Mouse (Mus musculus) heart, embryonic 14.5 days (tissue): ENCODE data around the gene Lrfn4. TPM values are rescaled to one million over a fixed set of nuclear protein-coding genes. Genes with fewer than 3 reads are reported as not detected.

Experiments used
- ATAC-seq: fragments of 200-750 bp; cut with Nextera tagmentation; 2 replicates; pipeline ENCODE4 v1.8.0; 2017; ENCODE audit warnings: low read depth, moderate TSS enrichment; ENCODE audit not compliant: insufficient number of reproducible peaks, insufficient read depth, low FRiP score
- H3K27ac ChIP-seq, 2 experiments: fragments of 200-500 bp in 1 of 2; fragments of 300-500 bp in 1 of 2; sonication (generic) in 1 of 2; replicated peaks in 1 of 2; 2 replicates each; pipeline ENCODE4 v1.5.1; 2012 to 2014; ENCODE audit warnings: low read depth in 2 of 2, low read length in 2 of 2, control low read depth in 1 of 2, mild to moderate bottlenecking in 1 of 2, mixed read lengths in 1 of 2; ENCODE audit not compliant: control insufficient read depth in 1 of 2, insufficient read depth in 1 of 2
- H3K27me3 ChIP-seq: fragments of 300-500 bp; sonication (generic); 2 replicates; pipeline ENCODE4 v1.6.1; 2014; ENCODE audit warnings: mild to moderate bottlenecking, low read length, control low read depth; ENCODE audit not compliant: control insufficient read depth, insufficient read depth
- H3K36me3 ChIP-seq: fragments of 300-500 bp; sonication (generic); 2 replicates; pipeline ENCODE4 v1.6.1; 2014; ENCODE audit warnings: mild to moderate bottlenecking, control low read depth, low read length, mixed read lengths; ENCODE audit not compliant: control insufficient read depth, insufficient read depth
- H3K4me1 ChIP-seq, 2 experiments: fragments of 200-500 bp in 1 of 2; fragments of 300-500 bp in 1 of 2; sonication (generic) in 1 of 2; 2 replicates each; pipeline ENCODE4 v1.6.1; 2012 to 2014; ENCODE audit warnings: low read length in 2 of 2, control low read depth in 1 of 2, mixed read lengths in 1 of 2; ENCODE audit not compliant: control insufficient read depth in 2 of 2, insufficient read depth in 2 of 2
- H3K4me2 ChIP-seq: fragments of 300-500 bp; sonication (generic); 2 replicates; pipeline ENCODE4 v1.6.1; 2014; ENCODE audit warnings: mild to moderate bottlenecking, low read length
- H3K4me3 ChIP-seq, 2 experiments: fragments of 200-500 bp in 1 of 2; fragments of 300-500 bp in 1 of 2; sonication (generic) in 1 of 2; 2 replicates each; pipeline ENCODE4 v1.5.1; 2012 to 2014; ENCODE audit warnings: low read length in 2 of 2, mild to moderate bottlenecking in 2 of 2, control low read depth in 1 of 2, low read depth in 1 of 2, moderate library complexity in 1 of 2; ENCODE audit not compliant: control insufficient read depth in 1 of 2, insufficient read depth in 1 of 2
- H3K9ac ChIP-seq: fragments of 300-500 bp; sonication (generic); 2 replicates; pipeline ENCODE4 v1.6.1; 2014; ENCODE audit warnings: mild to moderate bottlenecking, low read length
- H3K9me3 ChIP-seq: fragments of 300-500 bp; sonication (generic); 2 replicates; pipeline ENCODE4 v1.6.1; 2016; ENCODE audit warnings: low read length, control low read depth; ENCODE audit not compliant: control insufficient read depth
- WGBS: fragments of 180-500 bp; shearing (Covaris S2); extraction: QIAGEN DNeasy Blood & Tissue Kit; methylation state at CpG from one replicate; pipeline ENCODE4 v1.1.7; 2014; 5-methylcytosine and 5-hydroxymethylcytosine counted together
- polyA plus RNA-seq: library from polyadenylated mRNA; unstranded; fragments of >200 nt; fragmentation: Nextera tagmentation; extraction: Ambion mirVana; gene quantifications from 2 replicates; pipeline ENCODE4 v1.2.1, GENCODE M21; 2014

Lrfn4 gene
- polyA plus RNA-seq, 1 experiment from 2014 or later, result 6.1 TPM

- H3K4me3 ChIP-seq, result no peak overlapping the region
- H3K27me3 ChIP-seq, result no peaks in the 10 kb centered on the region
- no peak for ATAC-seq
- WGBS, result 91% methylated on average over 12 of the region's 12 CpGs
- no peak overlapping the region for H3K9ac ChIP-seq
- peaks cover 8 to 9% of the 10 kb centered on the region in 2 experiments; a peak in 2 of 4 replicates for H3K4me1 ChIP-seq
- H3K27ac ChIP-seq, result no peak overlapping the region
- H3K9me3 ChIP-seq, result no peaks in the 10 kb centered on the region
- H3K36me3 ChIP-seq, result peaks cover 8% of the 10 kb centered on the region
- H3K4me2 ChIP-seq, result no peak overlapping the region
Measured at GRCm38 (mm10) chr19:4607406-4607805, 8.1 kb downstream of the Lrfn4 start.

- Histone ChIP-seq H3K4me1 (peaks cover 8 to 9% of the 10 kb centered on the region in 2 experiments; a peak in 2 of 4 replicates), H3K27me3 (no peaks in the 10 kb centered on the region), H3K27ac (no peak overlapping the region), H3K4me3 (no peak overlapping the region), H3K9ac (no peak overlapping the region), H3K9me3 (no peaks in the 10 kb centered on the region), H3K4me2 (no peak overlapping the region), H3K36me3 (no peaks in the 10 kb centered on the region)
- ATAC-seq, result no peak
- WGBS, result 89% methylated on average over 4 of the region's 4 CpGs
Measured at GRCm38 (mm10) chr19:4605654-4606053, 9.8 kb downstream of the Lrfn4 start.

GRCm38 (mm10) chr19:4603801-4604723, 11.4 kb downstream of the Lrfn4 start:
- Histone ChIP-seq H3K27me3 (no peaks in the 10 kb centered on the region), H3K4me1 (peaks cover 5 to 9% of the 10 kb centered on the region in 2 experiments; a peak in 2 of 4 replicates), H3K36me3 (no peaks in the 10 kb centered on the region), H3K9ac (peak overlapping the region; percentile 28; the same call in 1 of the 2 replicates), H3K9me3 (no peaks in the 10 kb centered on the region), H3K4me3 (no peak overlapping the region), H3K4me2 (peak overlapping the region; percentile 33; the same call in 1 of the 2 replicates), H3K27ac (no peak overlapping the region)
- WGBS, result 34% methylated on average over 24 of the region's 24 CpGs
- ATAC-seq, result peak; percentile 59

GRCm38 (mm10) chr19:4602459-4602858, 13.0 kb downstream of the Lrfn4 start:
- Histone ChIP-seq H3K27me3 (no peaks in the 10 kb centered on the region), H3K4me2 (no peak overlapping the region), H3K9ac (no peak overlapping the region), H3K4me1 (peaks cover 5 to 9% of the 10 kb centered on the region in 2 experiments; a peak in 2 of 4 replicates), H3K36me3 (no peaks in the 10 kb centered on the region), H3K9me3 (no peaks in the 10 kb centered on the region), H3K4me3 (no peak overlapping the region), H3K27ac (no peak overlapping the region)
- no peak for ATAC-seq
- WGBS, result 76% methylated on average over 20 of the region's 20 CpGs

- Histone ChIP-seq H3K27ac (no peak overlapping the region), H3K4me2 (no peak overlapping the region), H3K4me1 (no peaks in the 10 kb centered on the region), H3K36me3 (no peaks in the 10 kb centered on the region), H3K4me3 (no peak overlapping the region), H3K9me3 (no peaks in the 10 kb centered on the region), H3K27me3 (no peaks in the 10 kb centered on the region), H3K9ac (no peak overlapping the region)
- 62% methylated on average over 2 of the region's 2 CpGs for WGBS
- ATAC-seq, result no peak
Measured at GRCm38 (mm10) chr19:4596071-4596470, 19.4 kb downstream of the Lrfn4 start.

GRCm38 (mm10) chr19:4593792-4594522, 21.5 kb downstream of the Lrfn4 start:
- Histone ChIP-seq H3K9ac (no peak overlapping the region), H3K9me3 (no peaks in the 10 kb centered on the region), H3K4me3 (no peak overlapping the region), H3K4me2 (no peak overlapping the region), H3K36me3 (no peaks in the 10 kb centered on the region), H3K4me1 (no peaks in the 10 kb centered on the region), H3K27ac (no peak overlapping the region), H3K27me3 (no peaks in the 10 kb centered on the region)
- 57% methylated on average over 7 of the region's 7 CpGs for WGBS
- ATAC-seq, result no peak

- Histone ChIP-seq H3K4me1 (no peaks in the 10 kb centered on the region), H3K36me3 (no peaks in the 10 kb centered on the region), H3K4me3 (no peak overlapping the region), H3K9me3 (no peaks in the 10 kb centered on the region), H3K27me3 (no peaks in the 10 kb centered on the region), H3K27ac (no peak overlapping the region), H3K9ac (no peak overlapping the region), H3K4me2 (no peak overlapping the region)
- WGBS, result 80% methylated on average over 3 of the region's 3 CpGs
- no peak for ATAC-seq
Measured at GRCm38 (mm10) chr19:4590025-4590424, 25.4 kb downstream of the Lrfn4 start.
